Mouse (Mus musculus) thymus, adult 2 months (tissue): ENCODE data around the gene Slc39a11. TPM values are rescaled to one million over a fixed set of nuclear protein-coding genes. Genes with fewer than 3 reads are reported as not detected.

ENCODE experiments used
- DNase-seq: peaks from one replicate; pipeline ENCODE4 v3.0.0; 2021
- H3K27ac ChIP-seq: fragments of 200-500 bp; 2 replicates; pipeline ENCODE4 v1.5.1; 2012; ENCODE audit warnings: low read length, control low read depth; ENCODE audit not compliant: control insufficient read depth, insufficient read depth
- H3K27me3 ChIP-seq: fragments of 200-500 bp; 2 replicates; pipeline ENCODE4 v1.6.1; 2012; ENCODE audit warnings: mild to moderate bottlenecking, low read length, moderate library complexity, mixed read lengths; ENCODE audit not compliant: control insufficient read depth, insufficient read depth
- H3K36me3 ChIP-seq: fragments of 200-500 bp; 2 replicates; pipeline ENCODE4 v1.6.1; 2012; ENCODE audit warnings: mild to moderate bottlenecking, low read length, moderate library complexity; ENCODE audit not compliant: control insufficient read depth, insufficient read depth
- H3K4me1 ChIP-seq: fragments of 200-500 bp; replicated peaks from 2 replicates; pipeline ENCODE4 v1.6.1; 2012; ENCODE audit warnings: low read length; ENCODE audit not compliant: control insufficient read depth, insufficient read depth
- H3K4me3 ChIP-seq: fragments of 200-500 bp; 2 replicates; pipeline ENCODE4 v1.5.1; 2012; ENCODE audit warnings: mild to moderate bottlenecking, low read length, control low read depth, moderate library complexity; ENCODE audit not compliant: control insufficient read depth, insufficient read depth
- CTCF ChIP-seq: fragments of 200-500 bp; IDR thresholded peaks from 2 replicates; pipeline ENCODE4 v1.5.1; 2012; ENCODE audit warnings: mild to moderate bottlenecking, control low read depth, low read length, moderate library complexity, borderline replicate concordance; ENCODE audit not compliant: control insufficient read depth, poor library complexity, insufficient read depth; ENCODE audit errors: extremely low read depth
- POLR2A ChIP-seq: fragments of 200-500 bp; IDR thresholded peaks from 2 replicates; pipeline ENCODE4 v1.6.1; 2012; ENCODE audit warnings: mild to moderate bottlenecking, low read length, control low read depth, moderate library complexity; ENCODE audit not compliant: control insufficient read depth, poor library complexity, insufficient read depth; ENCODE audit errors: extremely low read depth
- WGBS: fragments of 180-500 bp; shearing (Covaris S2); methylation state at CpG from one replicate; pipeline ENCODE4 v1.1.7; 2018; 5-methylcytosine and 5-hydroxymethylcytosine counted together
- polyA plus RNA-seq: library from polyadenylated mRNA; depleted of rRNA; stranded (reverse); fragments of >200 nt; gene quantifications from 2 replicates; pipeline ENCODE4 v1.2.3, GENCODE M21; 2012

Slc39a11 gene
- polyA plus RNA-seq, 1 experiment, result 18.0 TPM

DNA sequence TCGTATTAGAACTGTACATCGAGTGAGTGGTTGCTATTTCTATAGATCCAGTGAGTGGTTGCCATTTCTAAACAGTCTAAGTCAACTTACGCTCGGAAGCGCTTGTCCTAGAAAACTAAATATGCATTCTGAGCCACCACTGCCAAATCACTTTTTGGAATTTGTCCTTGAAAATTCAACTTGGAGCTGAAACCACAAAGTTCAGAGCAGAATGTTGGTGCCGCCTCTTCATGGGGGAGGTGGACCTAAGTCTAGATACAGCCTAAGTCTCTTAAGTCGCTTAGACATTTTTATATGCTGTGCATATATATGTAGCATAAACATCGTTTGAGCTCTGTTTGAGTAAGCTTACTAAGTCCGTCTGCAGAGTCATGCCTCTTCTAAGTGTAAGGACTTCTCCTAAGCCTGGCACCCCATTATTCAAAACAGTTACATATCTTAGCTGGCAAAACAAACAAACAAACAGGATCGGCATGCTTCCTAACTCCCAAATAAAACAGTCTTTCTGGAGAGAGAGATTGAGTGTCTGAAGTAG, 38.7 kb downstream of the Slc39a11 start:
- TF ChIP-seq POLR2A (no peak), CTCF (no peak)
- DNase-seq, result no peak

DNA sequence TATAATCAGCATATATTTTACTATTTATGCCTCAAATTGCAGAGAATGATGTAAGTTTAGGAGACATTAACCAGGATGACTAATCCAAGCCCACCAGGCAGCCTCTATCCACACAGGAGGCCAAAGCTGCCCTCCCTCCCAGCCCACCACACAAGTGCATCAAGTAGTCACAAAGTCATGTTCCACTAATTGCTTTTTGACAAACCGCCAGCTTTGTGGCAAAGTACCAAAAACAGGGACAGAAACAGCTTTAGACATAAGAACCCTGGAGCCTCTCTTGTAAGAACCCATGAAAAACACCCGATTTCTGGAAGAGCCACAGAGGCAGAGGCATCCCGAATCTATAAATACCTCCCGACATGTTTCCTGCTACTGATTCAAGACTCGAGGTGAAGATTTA, 39.6 kb downstream of the Slc39a11 start:
- WGBS, result 54% methylated on average over 5 of the region's 5 CpGs
- TF ChIP-seq POLR2A (no peak), CTCF (no peak)
- no peaks in the 10 kb centered on the region for H3K36me3 ChIP-seq

More for the DNA sequence above, 38.7 kb downstream of the Slc39a11 start:
- WGBS, result 85% methylated on average over 10 of the region's 10 CpGs
- no peaks in the 10 kb centered on the region for H3K27me3 ChIP-seq
- H3K36me3 ChIP-seq, result no peaks in the 10 kb centered on the region
- H3K27ac ChIP-seq, result no peak overlapping the region; the same call in 1 of the 2 replicates
- no peak overlapping the region for H3K4me3 ChIP-seq
- H3K4me1 ChIP-seq, result peaks cover 33% of the 10 kb centered on the region

DNA sequence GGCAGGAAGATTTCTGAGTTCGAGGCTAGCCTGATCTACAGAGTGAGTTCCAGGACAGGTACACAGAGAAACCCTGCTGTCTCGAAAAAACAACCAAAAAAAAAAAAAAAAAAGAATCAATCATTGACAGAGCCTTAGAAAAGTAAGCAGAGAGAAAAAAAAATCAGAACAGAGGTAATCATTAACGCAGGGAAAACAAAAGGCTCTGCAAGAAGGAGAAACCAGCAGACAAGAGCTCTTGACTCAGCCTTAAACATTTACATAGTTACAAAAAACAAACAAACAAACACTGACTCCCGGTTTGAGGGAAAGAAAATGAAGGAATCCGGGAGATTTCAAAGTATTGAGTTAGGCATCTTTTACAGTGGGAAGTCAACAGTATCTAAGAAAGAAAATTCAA, 40.3 kb downstream of the Slc39a11 start:
- Histone ChIP-seq H3K36me3 (no peaks in the 10 kb centered on the region), H3K4me1 (peaks cover 21% of the 10 kb centered on the region), H3K27ac (no peak overlapping the region), H3K4me3 (no peak overlapping the region), H3K27me3 (no peaks in the 10 kb centered on the region)
- TF ChIP-seq POLR2A (no peak), CTCF (no peak)
- 93% methylated on average over 5 of the region's 5 CpGs for WGBS
- no peak for DNase-seq

More for the DNA sequence above, 39.6 kb downstream of the Slc39a11 start:
- no peak for DNase-seq
- Histone ChIP-seq H3K27ac (no peak overlapping the region), H3K27me3 (no peaks in the 10 kb centered on the region), H3K4me3 (no peak overlapping the region), H3K4me1 (peaks cover 27% of the 10 kb centered on the region)

DNA sequence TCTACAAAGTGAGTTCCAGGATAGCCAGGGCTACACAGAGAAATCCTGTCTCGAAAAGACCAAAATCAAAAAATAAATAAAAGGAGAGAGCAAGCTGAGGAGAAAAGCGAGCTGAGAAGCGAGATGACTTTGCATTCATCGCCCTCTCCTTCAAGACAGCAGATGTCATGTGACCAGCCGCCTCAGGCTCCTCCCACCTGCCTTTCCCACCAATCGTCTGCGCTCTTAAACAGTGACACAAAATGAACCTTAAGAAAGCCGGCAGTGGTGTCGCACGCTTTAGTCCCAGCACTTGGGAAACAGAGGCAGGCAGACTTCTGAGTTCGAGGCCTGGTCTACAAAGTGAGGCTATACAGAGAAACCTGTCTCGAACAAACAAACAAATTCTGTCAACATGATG, 42.3 kb downstream of the Slc39a11 start:
- WGBS, result 98% methylated on average over 12 of the region's 12 CpGs
- no peak for TF ChIP-seq POLR2A
- no peak for TF ChIP-seq CTCF
- Histone ChIP-seq H3K27ac (no peak overlapping the region), H3K4me1 (peaks cover 9% of the 10 kb centered on the region), H3K4me3 (no peak overlapping the region), H3K36me3 (no peaks in the 10 kb centered on the region), H3K27me3 (no peaks in the 10 kb centered on the region)
- DNase-seq, result no peak

DNA sequence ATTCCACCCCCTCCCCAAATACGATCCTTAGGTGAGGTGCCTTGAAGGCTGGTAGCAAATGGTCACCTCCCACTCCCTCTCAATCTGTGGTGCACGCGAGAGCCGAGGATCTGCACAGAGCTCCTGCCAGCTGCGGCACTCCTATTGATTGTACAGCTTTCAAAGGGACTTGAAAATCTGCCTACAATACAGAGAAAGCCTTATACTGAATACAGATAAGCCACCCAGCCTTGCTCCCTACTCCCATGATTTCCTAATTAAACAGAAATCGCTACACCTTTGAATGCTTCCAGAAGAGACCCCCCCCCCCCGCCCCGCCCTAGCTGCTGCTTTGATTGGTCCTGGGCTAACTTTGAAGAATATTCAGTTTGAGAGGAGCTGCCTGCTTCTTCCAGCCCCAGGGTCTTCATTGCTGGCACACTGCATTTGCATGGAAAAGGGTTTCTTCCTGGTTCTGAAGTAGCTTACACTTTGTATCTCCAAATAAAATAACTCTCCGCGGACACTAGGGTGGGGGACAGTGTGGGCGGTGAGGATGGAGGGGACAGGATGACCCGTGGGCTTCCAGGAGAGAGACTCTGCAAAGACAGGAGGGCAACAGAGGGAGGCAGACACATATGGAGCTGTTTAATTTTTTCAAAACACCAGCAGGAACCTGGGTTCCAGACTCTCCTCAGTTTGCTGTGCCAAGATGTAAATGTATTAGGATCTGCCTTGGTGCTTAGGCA, 48.1 kb downstream of the Slc39a11 start:
- no peak for TF ChIP-seq POLR2A
- TF ChIP-seq CTCF, result no peak
- Histone ChIP-seq H3K27ac (no peak overlapping the region), H3K36me3 (no peaks in the 10 kb centered on the region), H3K4me3 (no peak overlapping the region), H3K4me1 (no peaks in the 10 kb centered on the region), H3K27me3 (no peaks in the 10 kb centered on the region)
- DNase-seq, result no peak
- WGBS, result 92% methylated on average over 12 of the region's 12 CpGs

DNA sequence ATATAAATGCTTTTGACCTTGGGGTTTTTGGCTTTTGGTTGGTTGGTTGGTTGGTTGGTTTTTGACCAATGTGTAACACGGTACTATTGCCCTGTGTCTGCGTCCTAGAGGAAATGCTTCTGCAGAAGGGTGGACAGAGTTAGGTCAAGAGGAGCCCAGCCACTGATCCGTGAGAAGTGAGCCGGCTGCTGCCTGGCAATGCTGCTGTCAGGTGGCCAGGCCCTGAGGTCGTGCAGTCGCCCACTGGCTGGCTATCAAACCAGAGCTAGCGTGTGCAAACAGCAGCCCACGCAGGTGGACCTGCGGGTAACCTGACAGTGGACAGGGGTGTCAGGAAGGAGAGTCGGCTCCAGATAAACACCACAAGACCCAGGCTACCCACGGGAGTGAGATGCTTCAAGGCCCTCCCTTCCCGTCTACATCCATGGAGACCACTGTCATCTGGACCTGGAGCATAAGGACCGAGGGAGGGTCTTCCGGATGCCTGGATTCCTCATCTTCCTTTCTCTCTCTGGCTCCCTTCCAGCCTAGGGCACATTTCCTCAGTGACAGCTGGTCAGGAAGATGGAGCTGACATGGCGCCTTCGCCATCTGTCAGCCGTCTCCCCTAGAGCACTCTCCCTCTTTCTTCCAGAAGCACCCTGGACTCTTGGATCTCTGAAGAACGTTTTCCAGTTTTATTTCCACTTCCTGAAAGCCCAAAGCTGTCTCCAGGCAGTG, 49.2 kb downstream of the Slc39a11 start:
- H3K27ac ChIP-seq, result no peak overlapping the region
- 93% methylated on average over 18 of the region's 18 CpGs for WGBS
- no peak for TF ChIP-seq POLR2A
- TF ChIP-seq CTCF, result no peak
- H3K4me3 ChIP-seq, result no peak overlapping the region
- no peaks in the 10 kb centered on the region for H3K27me3 ChIP-seq
- no peak for DNase-seq
- no peaks in the 10 kb centered on the region for H3K36me3 ChIP-seq
- H3K4me1 ChIP-seq, result no peaks in the 10 kb centered on the region
